Mouse (Mus musculus) neural tube, embryonic 10.5 days (tissue): Measurements from ENCODE around the gene Cecr2.
"Not testable (repeated sequence)": the region's sequence is repeated elsewhere in the genome, so short reads cannot be mapped to it uniquely, and the experiment has no call there.

ENCODE experiments used
- DNase-seq: peaks from one replicate; pipeline ENCODE4 v3.0.0-alpha.2; 2017; ENCODE audit warnings: low spot score; ENCODE audit errors: extremely low spot score

Cecr2 gene

DNA sequence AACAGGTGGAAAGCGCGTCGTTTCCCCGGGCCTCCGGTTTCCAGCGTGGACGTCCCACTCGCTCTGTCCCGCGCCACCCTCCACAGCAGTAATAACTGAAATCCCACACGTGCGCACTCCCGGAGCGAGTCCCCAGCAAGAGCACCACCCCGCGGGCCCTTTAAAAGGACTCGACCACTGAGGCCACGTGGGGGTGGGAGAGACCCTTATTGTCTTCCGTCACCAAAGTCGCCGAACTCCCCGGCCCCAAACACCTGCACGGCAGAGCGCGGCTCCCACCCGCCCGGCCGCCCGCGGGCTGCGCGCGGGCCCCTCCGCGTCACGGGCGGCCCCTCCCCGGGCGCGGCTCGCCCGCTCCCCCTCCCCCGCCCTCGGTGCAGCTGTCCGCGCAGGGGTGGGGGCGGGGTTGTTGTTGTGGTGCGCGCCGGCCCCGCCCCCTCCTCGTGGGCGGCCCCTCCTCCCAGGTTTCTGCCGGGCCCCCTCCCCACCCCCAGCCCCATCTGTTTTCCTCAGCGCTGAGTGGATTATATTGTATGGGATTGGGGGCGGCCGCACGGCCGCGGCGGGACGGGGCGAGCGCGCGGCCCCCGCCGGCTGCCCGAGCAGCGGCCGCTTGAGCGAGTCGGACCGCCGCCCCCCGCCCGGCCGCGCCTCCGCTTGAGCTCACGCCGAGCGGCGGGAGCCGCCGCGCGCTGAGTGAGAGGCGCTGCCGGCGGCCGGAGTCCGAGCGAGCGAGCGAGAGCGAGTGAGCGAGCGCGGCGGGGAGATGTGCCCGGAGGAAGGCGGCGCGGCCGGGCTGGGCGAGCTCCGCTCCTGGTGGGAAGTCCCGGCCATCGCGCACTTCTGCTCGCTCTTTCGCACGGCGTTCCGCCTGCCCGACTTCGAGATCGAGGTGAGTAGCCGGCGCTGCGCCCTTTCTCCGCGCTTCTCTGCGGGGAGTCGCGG is at the start of gene Cecr2:
TSS of gene Cecr2 (plus strand) at position 554 of the 945 bp plus-strand sequence.
- peak; percentile 94 for DNase-seq

GRCm38 (mm10) chr6:120617586-120617985 is 48.6 kb upstream of the Cecr2 start:
- DNase-seq, result no peak

DNA sequence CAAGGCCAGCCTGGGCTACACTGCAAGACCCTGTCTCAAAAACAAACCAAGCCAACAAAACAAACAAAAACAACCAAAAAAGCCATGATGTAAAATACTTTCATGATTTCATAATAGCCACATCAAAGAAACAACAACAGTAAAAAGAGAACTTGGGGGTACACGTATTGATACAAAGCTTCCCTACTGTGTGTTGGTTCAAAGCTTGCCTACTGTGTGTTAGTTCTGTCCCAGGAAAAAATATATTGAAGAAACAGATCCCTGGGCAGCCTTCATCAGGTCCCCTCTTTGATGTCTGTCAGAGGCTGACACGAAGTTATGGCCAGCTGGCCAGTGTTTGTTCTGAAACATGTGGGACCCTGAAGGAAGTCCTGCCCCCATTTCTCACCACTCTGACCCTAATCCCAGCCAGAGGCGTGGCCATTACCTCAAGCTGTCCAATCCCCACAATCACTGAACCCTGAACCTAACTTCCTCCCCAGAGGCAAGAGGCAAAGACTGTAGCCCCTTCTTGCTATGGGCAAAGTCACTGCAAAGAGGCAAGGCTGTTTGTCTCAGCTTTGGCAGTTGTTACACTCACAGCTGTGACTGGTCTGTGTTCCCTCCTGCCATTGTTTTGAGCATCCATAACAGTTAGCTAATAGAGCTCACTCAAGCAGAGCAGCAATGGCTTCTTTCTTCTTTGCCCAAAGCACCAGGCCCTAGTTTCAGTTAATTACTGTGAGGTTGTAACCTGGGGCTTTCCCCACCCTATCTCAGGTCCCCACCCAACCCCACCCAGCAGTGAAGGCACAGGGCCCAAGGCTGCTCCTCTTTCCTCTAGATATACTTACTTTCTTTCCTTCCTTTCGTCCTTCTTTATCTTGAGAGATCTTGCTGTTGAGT is 47.4 kb upstream of the Cecr2 start:
- DNase-seq, result no peak

GRCm38 (mm10) chr6:120620193-120620592 is 46.0 kb upstream of the Cecr2 start:
- no peak for DNase-seq

DNA sequence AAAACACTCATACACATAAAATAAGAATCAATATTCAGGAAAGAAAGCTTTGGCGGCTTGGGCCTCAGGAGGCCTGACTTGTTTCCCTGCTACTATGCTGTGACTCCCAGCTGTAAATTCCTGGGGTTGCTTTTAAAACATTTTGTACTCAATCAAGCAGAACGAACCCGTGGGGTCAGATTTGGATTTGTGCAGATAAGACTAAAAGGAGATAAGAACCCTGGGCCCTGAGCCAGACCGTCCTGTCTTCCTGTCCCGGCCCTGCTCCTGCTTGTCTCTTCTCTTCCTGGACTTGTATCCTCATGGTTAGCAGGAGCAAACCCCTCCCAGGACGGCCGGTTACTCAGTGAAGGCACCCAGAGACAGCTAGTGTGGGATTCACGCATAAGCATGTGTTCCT is 41.1 kb upstream of the Cecr2 start:
- no peak for DNase-seq

GRCm38 (mm10) chr6:120627096-120627495 is 39.1 kb upstream of the Cecr2 start:
- DNase-seq, result no peak

- no peak for DNase-seq
Measured at GRCm38 (mm10) chr6:120628963-120629362, 37.2 kb upstream of the Cecr2 start.

- DNase-seq, result no peak
Measured at GRCm38 (mm10) chr6:120635391-120636028, 30.7 kb upstream of the Cecr2 start.

DNA sequence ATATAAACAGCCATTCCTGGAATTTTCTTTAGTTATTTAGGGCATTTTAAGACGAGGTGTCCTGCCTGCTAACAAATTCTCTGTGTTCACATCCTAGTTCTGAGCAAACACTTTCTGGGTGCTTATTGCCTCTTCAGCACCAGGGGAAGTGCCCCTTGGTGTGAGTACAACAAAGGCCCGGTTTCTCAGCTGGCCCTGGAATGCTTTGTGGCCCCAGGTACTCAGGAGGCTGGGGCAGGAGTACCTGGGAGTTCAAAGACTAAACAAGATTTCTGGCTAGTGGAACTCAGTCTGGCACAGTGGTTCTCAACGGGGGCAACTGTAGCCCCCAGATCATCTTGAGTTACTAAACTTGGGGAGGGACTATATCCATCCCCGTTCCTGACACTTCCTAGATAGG is 26.6 kb upstream of the Cecr2 start:
- no peak for DNase-seq

GRCm38 (mm10) chr6:120641866-120642378 is 24.2 kb upstream of the Cecr2 start:
- no peak for DNase-seq

DNA sequence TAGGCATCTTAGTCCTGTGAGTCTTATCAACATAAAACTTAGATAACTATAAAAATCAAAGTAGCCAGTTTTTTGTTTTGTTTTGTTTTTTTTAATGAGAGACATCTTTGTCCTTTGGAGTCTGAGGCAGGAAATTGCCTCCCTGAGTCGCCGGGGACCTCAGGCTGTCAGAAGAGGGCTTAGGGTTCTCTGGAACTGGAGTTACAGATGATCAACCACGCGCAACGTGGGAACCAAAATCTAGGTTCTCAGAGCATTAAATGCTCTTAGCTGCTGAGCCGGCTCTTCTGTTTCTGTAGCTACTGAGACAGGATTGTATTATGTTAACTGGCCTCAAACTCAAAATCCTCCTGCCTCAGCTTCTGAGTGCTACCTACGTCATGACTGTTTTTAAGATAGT is 22.4 kb upstream of the Cecr2 start:
- no peak for DNase-seq

DNA sequence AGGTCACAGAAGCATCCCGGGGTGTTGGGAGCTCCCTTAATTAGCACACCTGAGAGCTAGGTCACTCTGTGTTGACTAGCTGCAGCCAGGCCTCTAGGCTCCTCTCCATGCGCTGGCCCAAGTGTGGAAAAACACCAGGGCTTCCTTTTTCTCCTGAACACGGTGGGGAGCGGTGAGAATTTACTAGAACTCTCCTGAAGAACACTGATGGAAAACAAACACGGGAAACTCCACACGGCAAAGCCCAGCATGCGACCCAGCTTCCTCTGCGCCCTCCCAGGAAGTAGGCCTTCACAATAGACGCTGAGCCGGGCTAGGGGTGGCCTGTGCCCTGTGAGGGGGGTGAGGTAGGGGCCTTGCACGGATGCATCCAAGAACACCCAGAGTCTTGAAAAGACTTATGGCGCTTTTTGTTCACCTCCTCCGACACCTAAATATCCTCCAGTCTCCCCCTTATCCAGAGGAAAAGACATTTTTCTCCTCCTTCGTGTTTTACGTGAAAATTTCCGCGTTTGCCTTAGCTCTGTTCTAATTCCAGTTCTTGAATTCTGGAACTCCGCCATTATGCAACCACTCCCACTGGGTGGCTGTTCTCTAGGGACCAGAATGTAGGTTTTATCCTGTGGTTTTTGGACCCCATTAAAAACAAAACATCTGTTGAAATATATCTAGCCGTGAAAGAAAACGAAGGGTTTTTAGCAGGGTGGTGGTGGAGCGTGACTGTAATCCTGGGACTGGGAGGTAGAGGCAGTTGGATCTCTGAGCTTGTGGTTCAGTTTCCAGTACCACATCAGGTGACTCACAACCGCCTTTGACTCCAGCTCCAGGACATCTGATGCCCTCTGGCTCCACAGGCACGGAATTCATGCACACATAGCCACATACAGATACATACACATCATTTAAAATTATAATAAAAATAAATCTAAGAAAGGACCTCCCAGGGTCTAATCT is 21.5 kb upstream of the Cecr2 start:
- DNase-seq, result no peak

DNA sequence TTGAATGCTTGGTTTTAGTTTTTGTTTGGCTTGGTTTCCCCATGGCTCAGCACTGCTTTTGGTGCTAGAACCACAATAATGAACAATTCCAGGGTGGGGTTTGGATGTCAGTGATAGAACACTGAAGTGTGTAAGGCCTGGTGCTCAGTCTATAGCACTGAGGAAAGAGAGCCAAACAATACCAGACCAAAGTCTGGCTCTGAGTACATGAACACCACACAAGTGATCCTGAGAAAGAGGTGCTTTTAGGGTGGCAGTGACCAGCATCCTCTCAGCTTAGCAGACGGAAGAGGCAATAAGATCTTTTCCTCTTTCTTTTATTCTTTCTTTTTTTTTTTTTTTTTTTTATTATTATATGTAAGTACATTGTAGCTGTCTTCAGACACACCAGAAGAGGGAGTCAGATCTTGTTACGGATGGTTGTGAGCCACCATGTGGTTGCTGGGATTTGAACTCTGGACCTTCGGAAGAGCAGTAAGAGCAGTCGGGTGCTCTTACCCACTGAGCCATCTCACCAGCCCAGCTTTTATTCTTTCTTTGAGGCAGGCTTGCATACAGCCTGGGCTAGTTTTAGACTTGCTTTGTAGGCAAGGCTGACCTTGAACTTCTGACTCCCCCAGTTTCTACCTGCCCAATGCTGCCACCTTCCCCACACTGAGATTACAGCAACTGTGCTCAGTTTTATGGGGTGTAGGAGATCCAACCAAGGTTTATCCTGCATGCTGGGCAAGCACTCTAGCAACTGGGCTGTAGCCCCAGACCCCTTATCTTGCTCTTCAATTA is 18.7 kb upstream of the Cecr2 start:
- not testable (repeated sequence) for DNase-seq

GRCm38 (mm10) chr6:120648205-120648604 is 18.0 kb upstream of the Cecr2 start:
- DNase-seq, result no peak

DNA sequence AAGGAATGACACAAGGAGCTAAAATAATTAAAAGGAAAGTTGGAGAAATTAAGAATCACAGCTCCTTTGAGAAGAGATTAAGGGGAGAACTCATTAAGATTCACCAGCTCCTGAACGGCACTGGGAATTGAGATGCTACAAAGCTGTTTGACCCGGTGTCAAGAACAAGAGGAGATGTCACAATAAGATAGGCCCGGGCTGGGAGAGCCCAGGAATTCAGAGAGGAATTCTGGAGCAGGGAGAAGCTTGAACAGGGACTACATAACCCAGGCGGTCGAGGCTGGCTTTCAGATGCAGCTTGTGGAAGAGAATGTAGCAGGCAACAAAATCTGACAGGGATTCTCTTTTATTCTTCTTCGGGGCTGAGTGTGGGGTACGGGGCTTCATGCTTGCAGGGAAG is 13.5 kb upstream of the Cecr2 start:
- DNase-seq, result no peak

DNA sequence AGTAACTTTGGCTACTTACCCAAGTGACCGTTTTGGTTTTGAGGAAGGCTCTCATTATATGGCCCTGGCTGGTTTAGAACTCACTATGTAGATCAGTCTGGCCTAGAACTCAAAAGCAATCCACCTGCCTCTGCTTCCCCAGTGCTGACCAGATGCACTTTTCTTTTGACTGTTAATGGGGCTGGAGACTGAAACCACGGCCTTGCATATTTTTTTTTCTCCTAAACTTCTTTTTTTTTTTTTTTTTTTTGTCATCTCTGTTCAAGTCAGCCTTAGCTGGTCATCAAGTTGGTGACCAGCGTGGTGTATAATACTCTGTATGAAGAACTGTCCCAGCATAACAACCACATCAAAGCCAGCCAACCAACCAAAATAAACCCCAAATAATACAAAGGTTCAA is 10.5 kb upstream of the Cecr2 start:
- no peak for DNase-seq

DNA sequence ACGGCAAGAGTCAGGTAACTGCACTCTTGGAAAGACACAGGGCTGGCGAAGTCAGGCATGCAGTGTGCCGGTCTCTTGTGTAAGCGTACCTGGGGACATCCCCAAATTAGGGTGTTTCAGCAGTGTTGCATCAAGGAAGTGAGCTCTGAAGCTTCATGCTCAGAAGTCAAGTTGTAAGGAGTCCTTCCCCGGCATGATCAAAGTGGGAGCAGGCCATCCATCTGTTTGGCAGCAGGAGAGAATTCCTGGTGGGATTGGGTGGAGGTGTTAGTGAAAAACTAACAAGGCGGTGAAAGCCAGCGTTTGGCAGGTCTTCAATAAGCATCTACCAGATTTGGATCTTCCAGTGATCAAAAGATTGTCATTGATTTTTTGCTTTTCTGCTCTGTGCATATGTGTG is 7.3 kb upstream of the Cecr2 start:
- DNase-seq, result no peak

- DNase-seq, result peak; percentile 84
Measured at GRCm38 (mm10) chr6:120665415-120665815, 754 bp upstream of the Cecr2 start.

DNA sequence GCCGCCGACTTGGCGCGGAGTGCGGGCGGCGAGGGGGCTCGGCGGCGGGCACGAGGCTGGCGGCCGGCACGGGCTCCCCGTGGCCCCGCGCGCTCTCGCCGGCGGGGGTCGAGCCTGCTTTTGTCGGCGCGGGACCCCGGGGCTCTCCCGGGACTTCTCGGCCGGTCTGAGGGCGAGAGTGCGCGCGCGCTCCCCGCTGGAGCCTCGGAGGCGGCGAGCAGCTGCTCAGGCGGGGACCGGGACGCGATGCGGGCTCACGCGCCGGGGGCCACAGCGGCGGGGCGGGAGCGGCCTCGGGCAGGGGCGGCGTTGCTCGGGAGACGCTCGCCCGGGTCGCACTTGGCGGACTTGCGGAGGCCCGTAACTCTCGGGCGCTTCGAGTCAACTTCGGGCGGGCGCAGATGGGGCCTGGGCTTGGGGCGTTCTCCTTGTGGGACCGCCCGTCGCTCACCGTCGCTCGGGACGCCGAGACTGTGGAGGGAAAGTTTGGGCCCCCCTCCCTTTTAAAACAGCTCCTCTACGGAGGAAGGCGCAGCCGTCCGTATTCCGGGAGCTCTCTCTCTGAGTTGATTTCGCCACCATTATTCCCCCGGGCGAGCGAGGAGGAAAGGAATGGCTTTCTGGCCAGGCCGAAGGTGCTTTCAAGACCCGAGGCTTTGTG is 722 bp downstream of the Cecr2 start:
- DNase-seq, result peak; percentile 82
